Mouse (Mus musculus) embryonic fibroblast, embryonic 13.5 days (primary cell): ENCODE data around the gene Ubqln2. TPM values are rescaled to one million over a fixed set of nuclear protein-coding genes. Genes with fewer than 3 reads are reported as not detected.

ENCODE experiments used
- H3K27ac ChIP-seq: 2 replicates; pipeline ENCODE4 v1.5.1; 2012; ENCODE audit warnings: low read length, control low read depth, inconsistent platforms; ENCODE audit not compliant: insufficient read depth
- H3K4me1 ChIP-seq: 2 replicates; pipeline ENCODE4 v1.6.1; 2011; ENCODE audit warnings: low read length; ENCODE audit not compliant: control insufficient read depth, insufficient read depth
- H3K4me3 ChIP-seq: 2 replicates; pipeline ENCODE4 v1.5.1; 2011; ENCODE audit warnings: mild to moderate bottlenecking, control low read depth, low read length; ENCODE audit not compliant: insufficient read depth
- CTCF ChIP-seq: IDR thresholded peaks from 2 replicates; pipeline ENCODE4 v1.5.1; 2011; ENCODE audit warnings: mild to moderate bottlenecking, control low read depth, low read length, moderate library complexity, borderline replicate concordance; ENCODE audit not compliant: insufficient read depth
- POLR2A ChIP-seq: IDR thresholded peaks from 2 replicates; pipeline ENCODE4 v1.6.1; 2011; ENCODE audit warnings: low read depth, mild to moderate bottlenecking, control low read depth, low read length, moderate library complexity
- polyA plus RNA-seq: library from polyadenylated mRNA; stranded (reverse); fragments of >200 nt; gene quantifications from 2 replicates; pipeline ENCODE4 v1.2.4, GENCODE M21; 2011; ENCODE audit warnings: low read depth; ENCODE audit not compliant: missing spikeins, insufficient read length

Ubqln2 gene
- polyA plus RNA-seq, 1 experiment = 42.9 TPM

- Histone ChIP-seq H3K27ac (no peak overlapping the region), H3K4me1 (no peaks in the 10 kb centered on the region), H3K4me3 (no peak overlapping the region)
- TF ChIP-seq POLR2A = no peak
- TF ChIP-seq CTCF = no peak
Measured at GRCm38 (mm10) chrX:153528399-153528798, 30.4 kb downstream of the Ubqln2 start.

Other genes with a start within 250 kb of the Ubqln2 start
- not detected in 2 replicates for gene Cypt3, start 60.4 kb downstream of the Ubqln2 start, polyA plus RNA-seq
- 2.1 and 3.2 TPM in 2 replicates for gene Kctd12b, start 198.2 kb downstream of the Ubqln2 start, polyA plus RNA-seq
- 98.0 and 108 TPM in 2 replicates for gene Nbdy, start 225.4 kb downstream of the Ubqln2 start, polyA plus RNA-seq